Mouse (Mus musculus) limb, embryonic 10.5 days (tissue): ENCODE data around the gene Ralgapb. TPM values are rescaled to one million over a fixed set of nuclear protein-coding genes. Genes with fewer than 3 reads are reported as not detected.

Experiments
- DNase-seq: peaks from one replicate; pipeline ENCODE4 v3.0.0-alpha.2; 2017; ENCODE audit warnings: low spot score
- H3K27ac ChIP-seq: fragments of 300-500 bp; sonication (generic); 2 replicates; pipeline ENCODE4 v1.5.1; 2016; ENCODE audit warnings: mild to moderate bottlenecking
- H3K27me3 ChIP-seq: fragments of 300-500 bp; sonication (generic); 2 replicates; pipeline ENCODE4 v1.6.1; 2016; ENCODE audit warnings: low read depth, mild to moderate bottlenecking; ENCODE audit not compliant: poor library complexity, severe bottlenecking
- H3K36me3 ChIP-seq: fragments of 300-500 bp; sonication (generic); 2 replicates; pipeline ENCODE4 v1.6.1; 2016; ENCODE audit warnings: mild to moderate bottlenecking, moderate library complexity
- H3K4me1 ChIP-seq: fragments of 300-500 bp; sonication (generic); 2 replicates; pipeline ENCODE4 v1.6.1; 2016
- H3K4me3 ChIP-seq: fragments of 300-500 bp; sonication (generic); 2 replicates; pipeline ENCODE4 v1.5.1; 2016; ENCODE audit warnings: mild to moderate bottlenecking, moderate library complexity
- H3K9me3 ChIP-seq: fragments of 300-500 bp; sonication (generic); replicated peaks from 2 replicates; pipeline ENCODE4 v1.6.1; 2016; ENCODE audit warnings: mild to moderate bottlenecking
- WGBS: fragments of 180-500 bp; shearing (Covaris S2); methylation state at CpG from one replicate; pipeline ENCODE4 v1.1.7; 2016; 5-methylcytosine and 5-hydroxymethylcytosine counted together
- polyA plus RNA-seq: library from polyadenylated mRNA; unstranded; fragments of >200 nt; fragmentation: Nextera tagmentation; extraction: Ambion mirVana; gene quantifications from 2 replicates; pipeline ENCODE4 v1.2.1, GENCODE M21; 2016

Gene Ralgapb
- polyA plus RNA-seq, 1 experiment from 2014 or later, result 12.6 TPM

- peaks cover 6% of the 10 kb centered on the region for H3K4me1 ChIP-seq
- 86% methylated on average over 1 of the region's 1 CpGs for WGBS
- H3K27me3 ChIP-seq, result no peaks in the 10 kb centered on the region
- H3K27ac ChIP-seq, result no peak overlapping the region
- no peaks in the 10 kb centered on the region for H3K36me3 ChIP-seq
- no peak for DNase-seq
- H3K4me3 ChIP-seq, result no peak overlapping the region
- no peaks in the 10 kb centered on the region for H3K9me3 ChIP-seq
Measured at GRCm38 (mm10) chr2:158415826-158416225, 6.2 kb downstream of the Ralgapb start.

- no peaks in the 10 kb centered on the region for H3K27me3 ChIP-seq
- H3K4me1 ChIP-seq, result no peaks in the 10 kb centered on the region
- no peaks in the 10 kb centered on the region for H3K9me3 ChIP-seq
- peaks cover 15% of the 10 kb centered on the region for H3K36me3 ChIP-seq
- H3K4me3 ChIP-seq, result no peak overlapping the region
- no peak overlapping the region for H3K27ac ChIP-seq
- DNase-seq, result no peak
- WGBS, result 96% methylated on average over 1 of the region's 1 CpGs
Measured at GRCm38 (mm10) chr2:158418663-158419062, 9.0 kb downstream of the Ralgapb start.

- no peaks in the 10 kb centered on the region for H3K9me3 ChIP-seq
- peaks cover 58% of the 10 kb centered on the region for H3K36me3 ChIP-seq
- H3K27me3 ChIP-seq, result no peaks in the 10 kb centered on the region
- no peak overlapping the region for H3K27ac ChIP-seq
- DNase-seq, result no peak
- H3K4me3 ChIP-seq, result no peak overlapping the region
- 93% methylated on average over 1 of the region's 1 CpGs for WGBS
- H3K4me1 ChIP-seq, result no peaks in the 10 kb centered on the region
Measured at GRCm38 (mm10) chr2:158445814-158446213, 36.2 kb downstream of the Ralgapb start.

- 98% methylated on average over 7 of the region's 7 CpGs for WGBS
- no peak overlapping the region for H3K27ac ChIP-seq
- no peak for DNase-seq
- no peak overlapping the region for H3K4me3 ChIP-seq
- no peaks in the 10 kb centered on the region for H3K9me3 ChIP-seq
- no peaks in the 10 kb centered on the region for H3K4me1 ChIP-seq
- peaks cover 60% of the 10 kb centered on the region for H3K36me3 ChIP-seq
- H3K27me3 ChIP-seq, result no peaks in the 10 kb centered on the region
Measured at GRCm38 (mm10) chr2:158449845-158450244, 40.2 kb downstream of the Ralgapb start.

GRCm38 (mm10) chr2:158456451-158456850 lies 46.8 kb downstream of the Ralgapb start:
- H3K4me1 ChIP-seq, result no peaks in the 10 kb centered on the region
- no peaks in the 10 kb centered on the region for H3K9me3 ChIP-seq
- no peak overlapping the region for H3K4me3 ChIP-seq
- peaks cover 73% of the 10 kb centered on the region for H3K36me3 ChIP-seq
- no peaks in the 10 kb centered on the region for H3K27me3 ChIP-seq
- no peak for DNase-seq
- WGBS, result 93% methylated on average over 4 of the region's 4 CpGs
- no peak overlapping the region for H3K27ac ChIP-seq

- H3K36me3 ChIP-seq, result peaks cover 76% of the 10 kb centered on the region
- no peak for DNase-seq
- H3K4me3 ChIP-seq, result no peak overlapping the region
- no peaks in the 10 kb centered on the region for H3K27me3 ChIP-seq
- H3K27ac ChIP-seq, result no peak overlapping the region
- H3K4me1 ChIP-seq, result no peaks in the 10 kb centered on the region
- H3K9me3 ChIP-seq, result no peaks in the 10 kb centered on the region
- WGBS, result 89% methylated on average over 1 of the region's 1 CpGs
Measured at GRCm38 (mm10) chr2:158457610-158458009, 48.0 kb downstream of the Ralgapb start.

- no peaks in the 10 kb centered on the region for H3K27me3 ChIP-seq
- WGBS, result 90% methylated on average over 1 of the region's 1 CpGs
- peaks cover 85% of the 10 kb centered on the region for H3K36me3 ChIP-seq
- no peaks in the 10 kb centered on the region for H3K4me1 ChIP-seq
- no peak for DNase-seq
- no peak overlapping the region for H3K27ac ChIP-seq
- no peaks in the 10 kb centered on the region for H3K9me3 ChIP-seq
- no peak overlapping the region for H3K4me3 ChIP-seq
Measured at GRCm38 (mm10) chr2:158462450-158462849, 52.8 kb downstream of the Ralgapb start.

GRCm38 (mm10) chr2:158474159-158474558 lies 64.5 kb downstream of the Ralgapb start:
- Histone ChIP-seq H3K4me3 (no peak overlapping the region), H3K27me3 (no peaks in the 10 kb centered on the region), H3K36me3 (peaks cover 70% of the 10 kb centered on the region), H3K27ac (no peak overlapping the region), H3K4me1 (no peaks in the 10 kb centered on the region), H3K9me3 (no peaks in the 10 kb centered on the region)
- WGBS, result 93% methylated on average over 1 of the region's 1 CpGs
- no peak for DNase-seq

- Histone ChIP-seq H3K4me1 (no peaks in the 10 kb centered on the region), H3K27ac (no peak overlapping the region), H3K4me3 (no peak overlapping the region), H3K9me3 (no peaks in the 10 kb centered on the region), H3K27me3 (no peaks in the 10 kb centered on the region), H3K36me3 (peaks cover 86% of the 10 kb centered on the region)
- no peak for DNase-seq
- 90% methylated on average over 3 of the region's 3 CpGs for WGBS
Measured at GRCm38 (mm10) chr2:158477640-158478039, 68.0 kb downstream of the Ralgapb start.

GRCm38 (mm10) chr2:158498457-158498856 lies 88.8 kb downstream of the Ralgapb start:
- no peak overlapping the region for H3K4me3 ChIP-seq
- DNase-seq, result no peak
- 86% methylated on average over 5 of the region's 5 CpGs for WGBS

GRCm38 (mm10) chr2:158501836-158502812 lies 92.5 kb downstream of the Ralgapb start, which contains the start of gene Adig:
Adig (plus strand) TSS chr2:158502612.
- H3K27ac ChIP-seq, result no peak within 1 kb of the TSS
- no peak for DNase-seq
- H3K9me3 ChIP-seq, result no peaks in the 10 kb centered on the region
- 78% methylated on average over 11 of the region's 11 CpGs for WGBS
- no peaks in the 10 kb centered on the region for H3K27me3 ChIP-seq
- no peaks in the 10 kb centered on the region; the same call in 1 of the 2 replicates for H3K4me1 ChIP-seq
- no peak within 1 kb of the TSS for H3K4me3 ChIP-seq
- peaks cover 18% of the 10 kb centered on the region for H3K36me3 ChIP-seq

More at GRCm38 (mm10) chr2:158498457-158498856, 88.8 kb downstream of the Ralgapb start:
- no peaks in the 10 kb centered on the region; the same call in 1 of the 2 replicates for H3K4me1 ChIP-seq
- H3K9me3 ChIP-seq, result no peaks in the 10 kb centered on the region
- H3K27ac ChIP-seq, result no peak overlapping the region
- no peaks in the 10 kb centered on the region for H3K27me3 ChIP-seq
- H3K36me3 ChIP-seq, result peaks cover 52% of the 10 kb centered on the region

- Histone ChIP-seq H3K27me3 (no peaks in the 10 kb centered on the region), H3K36me3 (peaks cover 9% of the 10 kb centered on the region), H3K27ac (no peak overlapping the region), H3K4me3 (no peak overlapping the region), H3K4me1 (no peaks in the 10 kb centered on the region; the same call in 1 of the 2 replicates), H3K9me3 (no peaks in the 10 kb centered on the region)
- 87% methylated on average over 7 of the region's 7 CpGs for WGBS
- no peak for DNase-seq
Measured at GRCm38 (mm10) chr2:158503226-158503625, 93.6 kb downstream of the Ralgapb start.

GRCm38 (mm10) chr2:158503671-158504070 lies 94.0 kb downstream of the Ralgapb start:
- Histone ChIP-seq H3K4me3 (no peak overlapping the region), H3K27me3 (no peaks in the 10 kb centered on the region), H3K36me3 (peaks cover 4% of the 10 kb centered on the region), H3K9me3 (no peaks in the 10 kb centered on the region), H3K27ac (no peak overlapping the region), H3K4me1 (no peaks in the 10 kb centered on the region; the same call in 1 of the 2 replicates)
- 78% methylated on average over 4 of the region's 4 CpGs for WGBS
- no peak for DNase-seq
